Mouse (Mus musculus): ENCODE data around the gene Fuk.

GRCm38 (mm10) chr8:110945716-110946115 is 43.4 kb upstream of the Fuk start:
- TF ChIP-seq REST (IDR thresholded peaks at IDR 0.05; ENCODE audit: insufficient read depth, insufficient read length) (no peak), MAX (IDR thresholded peaks at IDR 0.05; ENCODE audit: low read depth) (no peak), TCF12 (IDR thresholded peaks at IDR 0.05; ENCODE audit: insufficient read depth, poor library complexity, severe bottlenecking) (no peak)
